Mouse (Mus musculus): ENCODE data around the gene Chd9. TPM values are rescaled to one million over a fixed set of nuclear protein-coding genes. Genes with fewer than 3 reads are reported as not detected.

The Chd9 gene
- total RNA-seq, 2 experiments from 2014 or later = 47.9 to 51.0 TPM

- intact Hi-C loops (cut with DNase I) = no loop called here
- DNase-seq = no peak
These were observed 6.1 kb downstream of the Chd9 start for GRCm38 (mm10) chr8:90834321-90834672.

- DNase-seq = no peak
- intact Hi-C loops (cut with DNase I) = no loop called here
These were observed 9.3 kb downstream of the Chd9 start for GRCm38 (mm10) chr8:90837440-90837839.

DNA sequence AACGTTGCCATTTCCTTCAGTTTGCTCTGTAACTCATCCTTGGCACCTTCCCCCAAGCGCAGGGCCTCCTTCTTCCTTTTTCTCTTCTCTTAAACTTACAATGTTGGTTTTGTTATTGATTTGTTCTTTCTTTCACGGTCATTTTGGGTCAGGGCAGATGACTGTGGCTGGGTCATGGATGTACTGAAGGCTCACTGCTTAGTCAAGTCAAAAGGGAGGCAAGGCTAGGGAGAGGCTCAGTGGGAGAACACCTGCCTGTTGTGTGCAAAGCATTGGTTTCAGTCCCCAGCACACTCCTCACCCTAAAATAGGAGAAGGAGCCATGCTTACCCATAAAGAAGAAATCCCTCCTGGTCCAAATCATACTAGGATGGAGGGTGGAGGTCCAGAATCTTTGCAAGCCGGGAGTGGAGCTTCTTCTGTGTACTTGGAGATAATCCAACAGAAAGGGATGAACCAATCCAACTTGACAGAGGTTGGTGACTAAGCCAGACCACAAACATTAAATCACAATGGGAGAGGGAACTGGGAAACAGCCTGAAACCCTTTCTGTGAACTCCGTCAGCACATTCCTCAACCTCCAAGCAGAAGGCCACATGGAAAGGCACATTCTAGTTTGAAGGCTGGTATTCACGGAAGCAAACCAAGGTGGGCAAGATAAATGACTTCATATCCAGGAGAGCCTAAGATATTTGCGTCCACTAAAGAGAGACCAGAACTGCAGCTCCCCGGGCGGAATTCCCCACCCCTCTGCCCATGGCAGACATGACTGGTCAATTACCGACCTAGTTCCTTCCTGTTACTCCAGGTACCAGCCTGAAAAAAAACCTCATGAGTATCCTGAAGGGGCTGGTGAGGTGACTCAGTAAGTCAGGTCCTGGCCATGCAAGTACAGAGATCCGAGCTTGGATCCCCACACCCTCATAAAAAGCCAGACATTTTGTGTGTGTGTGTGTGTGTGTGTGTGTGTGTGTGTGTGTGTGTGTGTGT lies 11.9 kb downstream of the Chd9 start:
- intact Hi-C loops (cut with DNase I) = no loop called here

GRCm38 (mm10) chr8:90841321-90841720 lies 13.2 kb downstream of the Chd9 start:
- intact Hi-C loops (cut with DNase I) = no loop called here
- peak; percentile 42 to 50 for DNase-seq

More for the DNA sequence above, 11.9 kb downstream of the Chd9 start:
- DNase-seq = peak in 1 of 2 experiments; percentile 25

GRCm38 (mm10) chr8:90843127-90843526 lies 15.0 kb downstream of the Chd9 start:
- no peak for DNase-seq
- intact Hi-C loops (cut with DNase I) = no loop called here

GRCm38 (mm10) chr8:90844179-90844967 lies 16.2 kb downstream of the Chd9 start:
- intact Hi-C loops (cut with DNase I) = no loop called here
- no peak for DNase-seq

DNA sequence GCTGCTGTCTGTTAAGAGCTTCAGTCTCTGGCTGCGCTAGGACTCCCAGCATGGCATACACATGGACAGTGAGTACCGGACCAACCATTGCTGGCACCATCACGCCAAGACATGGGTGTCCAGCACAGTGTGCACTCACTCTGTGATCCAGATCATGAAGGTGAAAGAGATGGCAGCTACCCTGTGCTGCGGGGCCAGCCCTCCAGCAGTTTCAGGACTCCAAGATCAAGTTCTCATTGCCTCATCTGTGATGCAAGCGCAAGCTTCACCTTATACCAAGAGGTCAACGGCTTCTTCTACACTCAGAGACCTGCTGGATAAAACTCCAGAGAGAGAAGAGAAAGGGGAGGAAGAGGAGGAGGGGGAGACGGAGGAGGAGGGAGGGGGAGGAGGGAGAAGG lies 19.8 kb downstream of the Chd9 start:
- no peak for DNase-seq
- intact Hi-C loops (cut with DNase I) = no loop called here

GRCm38 (mm10) chr8:90849462-90850050 lies 21.4 kb downstream of the Chd9 start:
- DNase-seq = no peak
- intact Hi-C loops (cut with DNase I) = no loop called here

DNA sequence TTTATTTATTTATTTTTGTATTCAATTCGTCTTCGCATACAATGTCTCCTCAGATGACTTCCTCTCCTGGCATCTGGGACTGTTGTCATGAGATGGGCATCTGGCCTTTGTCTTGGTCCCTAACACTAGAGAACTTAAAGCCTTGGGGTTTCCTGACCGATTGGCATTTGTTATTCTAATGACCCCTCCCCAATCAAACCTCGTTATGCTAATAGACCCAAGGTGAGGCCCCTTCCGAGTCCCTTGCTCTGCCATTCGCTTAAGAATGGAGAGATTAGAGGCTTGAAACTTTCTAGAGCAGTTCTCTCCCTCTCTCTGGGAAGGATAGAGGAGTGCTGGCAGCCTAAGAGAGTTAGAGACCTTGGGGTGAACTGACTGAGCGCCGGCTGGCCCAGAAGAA lies 23.4 kb downstream of the Chd9 start:
- no peak for DNase-seq
- intact Hi-C loops (cut with DNase I) = no loop called here

DNA sequence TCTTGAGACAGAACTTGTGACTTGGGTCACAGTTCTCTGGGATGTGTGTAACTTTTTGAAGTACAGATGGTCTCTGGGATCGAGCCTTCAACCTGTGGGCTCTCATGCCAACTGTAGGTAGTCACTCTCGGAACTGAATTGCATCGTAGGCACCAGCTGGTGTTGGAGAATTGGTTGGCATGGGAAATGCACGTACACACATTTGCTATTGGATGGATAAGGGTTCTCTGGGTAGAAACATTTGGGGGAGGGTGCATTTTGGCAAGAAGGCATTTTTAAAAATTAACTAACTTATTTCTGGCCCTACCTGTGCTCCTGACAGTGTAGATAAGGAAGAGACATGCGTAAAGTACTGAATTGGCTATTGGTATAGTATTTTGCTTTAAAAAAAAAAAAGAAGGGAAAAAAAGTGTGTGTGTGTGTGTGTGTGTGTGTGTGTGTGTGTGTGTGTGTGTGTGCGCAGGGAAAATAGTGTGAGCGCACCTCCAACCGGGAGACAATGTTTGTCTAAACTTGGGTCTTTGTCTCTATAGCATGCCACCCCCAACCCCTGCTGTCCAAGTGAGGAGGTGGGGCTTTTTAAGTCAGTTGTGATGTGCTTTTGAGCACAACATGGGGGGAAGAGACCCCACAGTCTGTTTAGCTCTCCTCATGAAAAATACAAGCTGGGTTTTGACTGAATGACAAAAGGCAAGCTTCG lies 26.0 kb downstream of the Chd9 start:
- no peak for DNase-seq
- intact Hi-C loops (cut with DNase I) = no loop called here

GRCm38 (mm10) chr8:90854671-90855161 lies 26.6 kb downstream of the Chd9 start:
- intact Hi-C loops (cut with DNase I) = no loop called here

DNA sequence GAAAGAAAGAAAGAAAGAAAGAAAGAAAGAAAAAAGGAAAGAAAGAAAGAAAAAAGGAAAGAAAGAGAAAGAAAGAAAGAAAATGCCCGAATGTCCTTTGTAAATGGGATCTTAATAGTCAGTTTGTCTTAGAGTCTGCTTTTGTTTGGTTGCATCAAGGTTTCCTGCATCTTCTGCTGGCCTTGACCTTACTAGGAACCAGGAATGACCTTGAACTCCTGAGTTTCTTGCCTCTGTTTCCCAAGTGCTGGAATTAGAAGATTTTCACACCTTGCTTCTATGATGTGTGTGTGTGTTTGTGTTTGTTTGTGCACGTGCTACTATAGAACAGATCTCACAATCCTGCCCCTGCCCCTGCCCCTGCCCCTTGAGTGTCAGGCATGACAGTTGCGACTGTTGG lies 28.0 kb downstream of the Chd9 start:
- intact Hi-C loops (cut with DNase I) = no loop called here
- DNase-seq = no peak

More at GRCm38 (mm10) chr8:90854671-90855161, 26.6 kb downstream of the Chd9 start:
- peak; percentile 54 to 59 for DNase-seq

- DNase-seq = no peak
- intact Hi-C loops (cut with DNase I) = no loop called here
These were observed 28.8 kb downstream of the Chd9 start for GRCm38 (mm10) chr8:90856952-90857351.

- no peak for DNase-seq
- intact Hi-C loops (cut with DNase I) = no loop called here
These were observed 29.9 kb downstream of the Chd9 start for GRCm38 (mm10) chr8:90858071-90858470.

DNA sequence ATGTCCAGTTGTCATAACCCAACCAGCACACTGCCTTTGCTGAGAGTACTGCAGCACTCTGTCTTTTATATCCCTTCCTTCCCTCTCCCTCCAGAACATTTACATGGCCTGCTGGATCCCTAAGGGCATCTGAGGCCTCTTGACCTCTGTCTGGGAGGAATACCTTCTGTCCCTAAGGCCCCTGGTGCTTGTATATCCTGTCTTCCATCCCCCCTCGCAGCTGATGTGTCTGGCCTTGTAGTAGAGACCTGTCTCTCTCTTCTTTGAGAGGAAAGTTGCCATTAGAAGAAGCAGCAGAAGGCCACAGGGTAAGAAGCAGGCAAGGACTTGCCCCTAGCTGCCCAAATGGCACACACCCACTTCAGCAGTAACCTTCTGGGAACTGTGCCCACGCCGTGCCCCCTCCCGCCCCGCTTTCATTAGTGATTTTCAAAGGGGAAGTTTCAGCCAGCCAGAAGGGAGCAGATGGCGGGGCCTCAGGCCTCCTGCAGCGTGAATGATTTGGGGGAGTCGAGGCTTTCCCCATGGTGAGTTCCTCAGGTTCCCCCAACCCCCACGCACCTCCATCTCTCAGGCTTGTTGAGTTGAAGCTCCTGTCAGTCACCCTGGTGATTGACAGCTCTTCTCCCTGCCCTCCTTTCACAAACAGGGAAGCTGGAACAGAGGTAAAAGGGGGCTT lies 33.3 kb downstream of the Chd9 start:
- DNase-seq = peak in 1 of 2 experiments; percentile 32
- intact Hi-C loops (cut with DNase I) = no loop called here

GRCm38 (mm10) chr8:90862038-90862437 lies 33.9 kb downstream of the Chd9 start:
- DNase-seq = peak; percentile 72 to 78

GRCm38 (mm10) chr8:90867061-90867460 lies 38.9 kb downstream of the Chd9 start:
- intact Hi-C loops (cut with DNase I) = no loop called here
- no peak for DNase-seq

More at GRCm38 (mm10) chr8:90862038-90862437, 33.9 kb downstream of the Chd9 start:
- intact Hi-C loops (cut with DNase I) = no loop called here

- intact Hi-C loops (cut with DNase I) = no loop called here
- DNase-seq = no peak
These were observed 39.8 kb downstream of the Chd9 start for GRCm38 (mm10) chr8:90867911-90868310.

- DNase-seq = peak; percentile 32 to 41
- intact Hi-C loops (cut with DNase I) = no loop called here
These were observed 40.2 kb downstream of the Chd9 start for GRCm38 (mm10) chr8:90868334-90868733.
